Mouse (Mus musculus): ENCODE measurements around the gene Fam167b. TPM values are rescaled to one million over a fixed set of nuclear protein-coding genes. Genes with fewer than 3 reads are reported as not detected.

The Fam167b gene
- total and polyA plus RNA-seq, 3 experiments = 1.1 to 1.2 TPM; not detected in 1

DNA sequence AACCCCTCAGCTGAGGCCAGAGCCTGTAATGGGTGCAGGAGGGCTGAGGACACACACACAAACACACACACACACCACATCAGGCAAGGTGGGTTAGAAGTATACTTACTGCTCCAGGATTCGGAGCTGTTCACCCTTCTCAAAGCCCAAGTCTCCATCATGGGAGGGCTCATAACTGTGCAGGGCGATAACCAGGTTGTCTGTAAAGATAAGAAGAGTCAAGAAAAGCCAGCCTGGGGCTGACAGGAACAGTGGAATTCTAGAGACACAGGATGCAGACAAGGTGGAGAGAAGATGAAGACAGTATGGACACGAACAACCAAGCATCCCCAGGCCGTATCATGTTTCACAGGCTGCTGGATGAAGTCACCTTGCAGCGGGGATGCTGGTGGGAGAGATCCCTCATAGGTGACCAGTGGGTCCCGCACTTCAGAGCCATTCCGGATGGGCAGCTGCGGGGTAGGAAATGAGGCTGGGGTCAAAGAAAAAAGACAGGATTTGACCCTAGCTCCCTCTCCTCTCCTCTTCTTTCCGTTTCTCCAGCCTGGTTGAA, 21.0 kb downstream of the Fam167b start:
- dilution Hi-C loops (cut with MboI; ENCODE audit: extremely low pct_ligation_motif_present, extremely low pct_unique_long_range_greater_than_20kb, low sequenced_read_pairs) = no loop called here
- Histone ChIP-seq H3K4me1 (ENCODE audit: control insufficient read depth in 1 of 2, insufficient read depth in 2 of 2) (peaks cover 6 to 34% of the 10 kb centered on the region in 2 experiments), H3K36me3 (replicated peaks in 1 of 2; ENCODE audit: control insufficient read depth in 1 of 2, insufficient read depth in 1 of 2, low read length in 1 of 2) (peaks cover 12 to 32% of the 10 kb centered on the region in 2 experiments), H3K79me2 (replicated peaks; ENCODE audit: control insufficient read depth, extremely low read depth, insufficient read depth, poor library complexity, severe bottlenecking) (no peaks in the 10 kb centered on the region; the same call in 1 of the 2 replicates), H3K9me3 (replicated peaks; ENCODE audit: low read length) (no peaks in the 10 kb centered on the region), H3K4me2 (ENCODE audit: insufficient read depth, low read depth, poor library complexity, severe bottlenecking) (peak overlapping the region; percentile 95), H3K4me3 (replicated peaks in 1 of 3; ENCODE audit: low read depth in 2 of 3, low read length in 2 of 3, poor library complexity in 1 of 3) (peak overlapping the region; percentile 63 to 69 (median 69)), H3K27me3 (replicated peaks) (no peaks in the 10 kb centered on the region), H3K9ac (ENCODE audit: insufficient read depth, low read depth) (peak overlapping the region; percentile 85), H3K27ac (ENCODE audit: insufficient read depth, low read depth) (peak overlapping the region; percentile 83)
- in situ Hi-C loops (cut with MboI; ENCODE audit: low pct_ligation_motif_present, low pct_unique_long_range_greater_than_20kb, low sequenced_read_pairs) = no loop called here
- TF ChIP-seq MAX (IDR thresholded peaks at IDR 0.05; ENCODE audit: low read length) (no peak), ZC3H11A (IDR thresholded peaks at IDR 0.05; ENCODE audit: low read depth, low read length) (no peak), ELF1 (IDR thresholded peaks at IDR 0.05; ENCODE audit: low read depth, low read length) (no peak), RCOR1 (conservative IDR thresholded peaks at IDR 0.05; ENCODE audit: low read depth, low read length) (no peak), JUN (IDR thresholded peaks at IDR 0.05; ENCODE audit: insufficient read depth, low read depth, low read length) (no peak), ETS1 (conservative IDR thresholded peaks at IDR 0.05; ENCODE audit: low read depth, low read length) (no peak), NRF1 (IDR thresholded peaks at IDR 0.05; ENCODE audit: low read depth, low read length) (0 out of 2 replicates have a peak, but pooled peaks have one; percentile 6)
- DNase-seq (ENCODE audit: extremely low read depth) = no peak

DNA sequence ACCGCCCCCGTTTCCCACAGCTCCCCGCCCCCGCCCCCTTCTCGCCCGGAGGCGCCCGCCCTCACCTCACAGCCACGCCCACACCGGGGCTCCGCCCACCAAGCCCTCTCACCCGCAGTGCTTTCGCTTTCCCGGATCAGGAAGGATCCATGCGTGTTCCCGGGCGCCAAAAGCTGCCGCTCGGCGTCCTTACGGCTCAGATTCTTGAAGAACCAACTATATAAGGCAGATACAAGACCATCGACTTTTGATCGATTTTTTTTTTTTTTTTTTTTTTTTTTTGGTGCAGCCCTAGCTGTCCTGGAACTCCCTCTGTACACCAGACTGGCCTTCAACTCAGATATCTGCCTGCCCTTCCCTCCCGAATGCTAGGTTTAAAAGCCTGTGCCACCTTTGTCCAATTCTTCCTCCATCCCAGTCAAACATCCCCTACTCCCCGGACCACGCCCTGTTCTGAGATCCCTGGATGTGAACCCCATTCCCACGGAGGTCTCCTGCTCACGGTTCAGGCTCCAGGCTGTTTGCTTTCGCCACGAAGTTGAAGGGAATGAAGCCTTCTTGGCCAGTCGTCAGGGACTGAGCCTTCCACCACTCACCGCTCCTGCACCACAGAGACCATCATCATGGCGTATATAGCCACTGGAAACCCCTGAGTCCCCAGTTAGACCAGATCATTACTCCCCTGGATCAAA, 21.7 kb downstream of the Fam167b start:
- TF ChIP-seq MXI1 (IDR thresholded peaks at IDR 0.05; ENCODE audit: low read depth, low read length) (peak; percentile 27; the same call in 1 of the 2 replicates), ELF1 (IDR thresholded peaks at IDR 0.05; ENCODE audit: low read depth, low read length) (peak; percentile 47; the same call in 1 of the 2 replicates), NRF1 (IDR thresholded peaks at IDR 0.05; ENCODE audit: low read depth, low read length) (no peak), POLR2A (IDR thresholded peaks at IDR 0.05; ENCODE audit: low read depth, low read length) (peak; percentile 75), TCF12 (IDR thresholded peaks at IDR 0.05; ENCODE audit: low read depth, low read length) (peak; percentile 65; the same call in 1 of the 2 replicates), CHD2 (IDR thresholded peaks at IDR 0.05; ENCODE audit: low read length) (no peak), SIN3A (IDR thresholded peaks at IDR 0.05; ENCODE audit: low read length) (peak; percentile 67), GABPA (IDR thresholded peaks at IDR 0.05; ENCODE audit: insufficient replicate concordance, low read depth, low read length) (no peak), PAX5 (IDR thresholded peaks at IDR 0.05; ENCODE audit: low read length) (no peak), ZNF384 (IDR thresholded peaks at IDR 0.05; ENCODE audit: low read depth, low read length) (peak; percentile 87), NELFE (IDR thresholded peaks at IDR 0.05; ENCODE audit: low read depth, low read length) (0 out of 2 replicates have a peak, but pooled peaks have one; percentile 52), RAD21 (IDR thresholded peaks at IDR 0.05; ENCODE audit: low read depth, low read length) (no peak), TBP (conservative IDR thresholded peaks at IDR 0.05; ENCODE audit: low read depth, low read length) (0 out of 2 replicates have a peak, but pooled peaks have one; percentile 40), IRF4 (IDR thresholded peaks at IDR 0.05; ENCODE audit: low read depth, low read length) (peak; percentile 43; the same call in 1 of the 2 replicates)
- dilution Hi-C loops (cut with MboI; ENCODE audit: extremely low pct_ligation_motif_present, extremely low pct_unique_long_range_greater_than_20kb, low sequenced_read_pairs) = no loop called here
- DNase-seq (ENCODE audit: extremely low read depth) = peak; percentile 83
- Histone ChIP-seq H3K36me3 (replicated peaks in 1 of 2; ENCODE audit: control insufficient read depth in 1 of 2, insufficient read depth in 1 of 2, low read length in 1 of 2) (peaks cover 17 to 38% of the 10 kb centered on the region in 2 experiments), H3K9me3 (replicated peaks; ENCODE audit: low read length) (no peaks in the 10 kb centered on the region), H3K79me2 (replicated peaks; ENCODE audit: control insufficient read depth, extremely low read depth, insufficient read depth, poor library complexity, severe bottlenecking) (no peaks in the 10 kb centered on the region; the same call in 1 of the 2 replicates), H3K4me1 (ENCODE audit: control insufficient read depth in 1 of 2, insufficient read depth in 2 of 2) (peaks cover 6 to 34% of the 10 kb centered on the region in 2 experiments), H3K9ac (ENCODE audit: insufficient read depth, low read depth) (peak overlapping the region; percentile 85), H3K4me2 (ENCODE audit: insufficient read depth, low read depth, poor library complexity, severe bottlenecking) (peak overlapping the region; percentile 95), H3K4me3 (replicated peaks in 1 of 3; ENCODE audit: low read depth in 2 of 3, low read length in 2 of 3, poor library complexity in 1 of 3) (peak overlapping the region; percentile 63 to 69 (median 69)), H3K27ac (ENCODE audit: insufficient read depth, low read depth) (peak overlapping the region; percentile 83), H3K27me3 (replicated peaks) (no peaks in the 10 kb centered on the region)
- in situ Hi-C loops (cut with MboI; ENCODE audit: low pct_ligation_motif_present, low pct_unique_long_range_greater_than_20kb, low sequenced_read_pairs) = no loop called here
